Mouse (Mus musculus) lung, embryonic 15.5 days (tissue): ENCODE data around the gene Plagl1. TPM values are rescaled to one million over a fixed set of nuclear protein-coding genes. Genes with fewer than 3 reads are reported as not detected.
"Not testable (repeated sequence)": the region's sequence is repeated elsewhere in the genome, so short reads cannot be mapped to it uniquely, and the experiment has no call there.

Experiments
- ATAC-seq: fragments of 200-750 bp; cut with Nextera tagmentation; 2 replicates; pipeline ENCODE4 v1.8.0; 2017; ENCODE audit warnings: moderate number of reproducible peaks, borderline replicate concordance; ENCODE audit not compliant: low FRiP score, low TSS enrichment; ENCODE audit errors: extremely low read depth
- H3K27ac ChIP-seq: fragments of 300-500 bp; sonication (generic); 2 replicates; pipeline ENCODE4 v1.5.1; 2015; ENCODE audit warnings: moderate library complexity, mild to moderate bottlenecking, inconsistent platforms
- H3K27me3 ChIP-seq: fragments of 300-500 bp; sonication (generic); 2 replicates; pipeline ENCODE4 v1.6.1; 2015; ENCODE audit warnings: inconsistent platforms
- H3K36me3 ChIP-seq: fragments of 300-500 bp; sonication (generic); 2 replicates; pipeline ENCODE4 v1.6.1; 2015; ENCODE audit warnings: inconsistent platforms
- H3K4me1 ChIP-seq: fragments of 300-500 bp; sonication (generic); 2 replicates; pipeline ENCODE4 v1.6.1; 2015; ENCODE audit warnings: inconsistent platforms
- H3K4me2 ChIP-seq: fragments of 300-500 bp; sonication (generic); 2 replicates; pipeline ENCODE4 v1.6.1; 2015; ENCODE audit warnings: inconsistent platforms, mild to moderate bottlenecking, moderate library complexity
- H3K4me3 ChIP-seq: fragments of 300-500 bp; sonication (generic); 2 replicates; pipeline ENCODE4 v1.5.1; 2015; ENCODE audit warnings: mild to moderate bottlenecking, inconsistent platforms
- H3K9ac ChIP-seq: fragments of 300-500 bp; sonication (generic); 2 replicates; pipeline ENCODE4 v1.6.1; 2015; ENCODE audit warnings: inconsistent platforms
- H3K9me3 ChIP-seq: fragments of 300-500 bp; sonication (generic); 2 replicates; pipeline ENCODE4 v1.6.1; 2016; ENCODE audit warnings: inconsistent platforms
- WGBS: fragments of 180-500 bp; shearing (Covaris S2); methylation state at CpG from one replicate; pipeline ENCODE4 v1.1.7; 2015; 5-methylcytosine and 5-hydroxymethylcytosine counted together
- polyA plus RNA-seq: library from polyadenylated mRNA; unstranded; fragments of >200 nt; fragmentation: Nextera tagmentation; extraction: Ambion mirVana; gene quantifications from 2 replicates; pipeline ENCODE4 v1.2.1, GENCODE M21; 2015

Plagl1 gene
- 134 and 135 TPM in 2 replicates for polyA plus RNA-seq

- Histone ChIP-seq H3K4me2 (peak within 1 kb of the TSS; percentile 63), H3K36me3 (no peaks in the 10 kb centered on the region), H3K9ac (0 out of 2 replicates have a peak within 1 kb of the TSS, but pooled peaks have one; percentile 24), H3K4me1 (peaks cover 10% of the 10 kb centered on the region), H3K9me3 (no peaks in the 10 kb centered on the region), H3K27ac (no peak within 1 kb of the TSS), H3K27me3 (peaks cover 29% of the 10 kb centered on the region), H3K4me3 (peak within 1 kb of the TSS; percentile 28)
- no peak for ATAC-seq
- WGBS, result 59% methylated on average over 11 of the region's 11 CpGs
Measured at GRCm38 (mm10) chr10:13060021-13060668, at the start of gene Plagl1. Plagl1 (plus strand) TSS chr10:13060504.

- Histone ChIP-seq H3K9ac (no peak overlapping the region), H3K4me2 (no peak overlapping the region), H3K9me3 (no peaks in the 10 kb centered on the region), H3K27me3 (no peaks in the 10 kb centered on the region), H3K4me3 (no peak overlapping the region), H3K36me3 (no peaks in the 10 kb centered on the region; the same call in 1 of the 2 replicates), H3K27ac (no peak overlapping the region), H3K4me1 (peaks cover 10% of the 10 kb centered on the region)
- ATAC-seq, result no peak
- 72% methylated on average over 7 of the region's 7 CpGs for WGBS
Measured at GRCm38 (mm10) chr10:13014026-13014425, 46.3 kb upstream of the Plagl1 start.

- 25% methylated on average over 4 of the region's 4 CpGs for WGBS
- no peaks in the 10 kb centered on the region for H3K9me3 ChIP-seq
- no peaks in the 10 kb centered on the region for H3K36me3 ChIP-seq
- no peak overlapping the region for H3K4me2 ChIP-seq
- H3K4me1 ChIP-seq, result no peaks in the 10 kb centered on the region
- no peak overlapping the region for H3K27ac ChIP-seq
- no peak overlapping the region for H3K9ac ChIP-seq
- no peak overlapping the region for H3K4me3 ChIP-seq
- peak; percentile 49; the same call in 1 of the 2 replicates for ATAC-seq
- H3K27me3 ChIP-seq, result no peaks in the 10 kb centered on the region
Measured at GRCm38 (mm10) chr10:13016573-13016972, 43.7 kb upstream of the Plagl1 start.

- no peaks in the 10 kb centered on the region for H3K36me3 ChIP-seq
- no peak for ATAC-seq
- H3K27ac ChIP-seq, result no peak overlapping the region
- no peak overlapping the region for H3K4me2 ChIP-seq
- no peaks in the 10 kb centered on the region for H3K27me3 ChIP-seq
- H3K4me1 ChIP-seq, result no peaks in the 10 kb centered on the region
- H3K9me3 ChIP-seq, result no peaks in the 10 kb centered on the region
- no peak overlapping the region for H3K4me3 ChIP-seq
- 61% methylated on average over 7 of the region's 7 CpGs for WGBS
- H3K9ac ChIP-seq, result no peak overlapping the region
Measured at GRCm38 (mm10) chr10:13018510-13018909, 41.8 kb upstream of the Plagl1 start.

GRCm38 (mm10) chr10:13019026-13019425 lies 41.3 kb upstream of the Plagl1 start:
- no peaks in the 10 kb centered on the region for H3K27me3 ChIP-seq
- no peak overlapping the region for H3K4me3 ChIP-seq
- no peak for ATAC-seq
- H3K27ac ChIP-seq, result no peak overlapping the region
- H3K9ac ChIP-seq, result no peak overlapping the region
- WGBS, result 78% methylated on average over 5 of the region's 5 CpGs
- no peaks in the 10 kb centered on the region for H3K4me1 ChIP-seq
- no peak overlapping the region for H3K4me2 ChIP-seq
- H3K36me3 ChIP-seq, result no peaks in the 10 kb centered on the region
- no peaks in the 10 kb centered on the region for H3K9me3 ChIP-seq

GRCm38 (mm10) chr10:13022103-13022502 lies 38.2 kb upstream of the Plagl1 start:
- 86% methylated on average over 4 of the region's 4 CpGs for WGBS
- Histone ChIP-seq H3K36me3 (no peaks in the 10 kb centered on the region), H3K27me3 (no peaks in the 10 kb centered on the region), H3K27ac (no peak overlapping the region), H3K4me1 (no peaks in the 10 kb centered on the region), H3K9ac (no peak overlapping the region), H3K9me3 (no peaks in the 10 kb centered on the region), H3K4me2 (no peak overlapping the region), H3K4me3 (no peak overlapping the region)
- ATAC-seq, result no peak

- not testable (repeated sequence) for H3K4me1 ChIP-seq, ATAC-seq, H3K27me3 ChIP-seq, H3K36me3 ChIP-seq, H3K9ac ChIP-seq, H3K4me3 ChIP-seq, H3K9me3 ChIP-seq, H3K4me2 ChIP-seq, H3K27ac ChIP-seq
- 63% methylated on average over 3 of the region's 3 CpGs for WGBS
Measured at GRCm38 (mm10) chr10:13023985-13024384, 36.3 kb upstream of the Plagl1 start.

- Histone ChIP-seq H3K4me1 (no peaks in the 10 kb centered on the region), H3K9me3 (no peaks in the 10 kb centered on the region), H3K9ac (no peak overlapping the region), H3K4me3 (no peak overlapping the region), H3K36me3 (no peaks in the 10 kb centered on the region), H3K27me3 (no peaks in the 10 kb centered on the region), H3K27ac (no peak overlapping the region), H3K4me2 (no peak overlapping the region)
- 79% methylated on average over 5 of the region's 5 CpGs for WGBS
- no peak for ATAC-seq
Measured at GRCm38 (mm10) chr10:13027702-13028101, 32.6 kb upstream of the Plagl1 start.

- no peak overlapping the region for H3K27ac ChIP-seq
- no peak overlapping the region for H3K9ac ChIP-seq
- H3K4me2 ChIP-seq, result no peak overlapping the region
- WGBS, result 91% methylated on average over 1 of the region's 1 CpGs
- H3K27me3 ChIP-seq, result no peaks in the 10 kb centered on the region
- no peaks in the 10 kb centered on the region for H3K9me3 ChIP-seq
- H3K36me3 ChIP-seq, result no peaks in the 10 kb centered on the region
- H3K4me3 ChIP-seq, result no peak overlapping the region
- ATAC-seq, result no peak
- H3K4me1 ChIP-seq, result no peaks in the 10 kb centered on the region
Measured at GRCm38 (mm10) chr10:13028215-13028614, 32.1 kb upstream of the Plagl1 start.

- Histone ChIP-seq H3K27me3 (no peaks in the 10 kb centered on the region), H3K9me3 (no peaks in the 10 kb centered on the region), H3K27ac (no peak overlapping the region), H3K36me3 (no peaks in the 10 kb centered on the region), H3K4me1 (no peaks in the 10 kb centered on the region), H3K9ac (no peak overlapping the region), H3K4me2 (no peak overlapping the region), H3K4me3 (no peak overlapping the region)
- ATAC-seq, result no peak
- 90% methylated on average over 5 of the region's 5 CpGs for WGBS
Measured at GRCm38 (mm10) chr10:13029416-13029815, 30.9 kb upstream of the Plagl1 start.

GRCm38 (mm10) chr10:13035270-13035669 lies 25.0 kb upstream of the Plagl1 start:
- 77% methylated on average over 3 of the region's 3 CpGs for WGBS
- Histone ChIP-seq H3K4me2 (no peak overlapping the region), H3K9ac (no peak overlapping the region), H3K9me3 (no peaks in the 10 kb centered on the region), H3K27me3 (no peaks in the 10 kb centered on the region), H3K4me3 (no peak overlapping the region), H3K4me1 (no peaks in the 10 kb centered on the region), H3K36me3 (no peaks in the 10 kb centered on the region), H3K27ac (no peak overlapping the region)
- ATAC-seq, result no peak

GRCm38 (mm10) chr10:13039637-13040174 lies 20.6 kb upstream of the Plagl1 start:
- Histone ChIP-seq H3K4me1 (no peaks in the 10 kb centered on the region), H3K4me3 (no peak overlapping the region), H3K36me3 (no peaks in the 10 kb centered on the region), H3K27ac (no peak overlapping the region), H3K27me3 (no peaks in the 10 kb centered on the region), H3K9me3 (no peaks in the 10 kb centered on the region), H3K9ac (no peak overlapping the region), H3K4me2 (no peak overlapping the region)
- no peak for ATAC-seq
- WGBS, result 77% methylated on average over 5 of the region's 5 CpGs
